Mouse (Mus musculus) CH12.LX (cell line): ENCODE results near the gene Ntn3.

ENCODE experiments used
- CTCF ChIP-seq, 2 experiments: IDR thresholded peaks in 1 of 2; conservative IDR thresholded peaks in 1 of 2; 2 replicates each; pipeline ENCODE4 v1.5.1; 2011 to 2012; ENCODE audit warnings: low read depth in 2 of 2, low read length in 2 of 2, improper control_type of control experiment in 1 of 2, inconsistent platforms in 1 of 2, mild to moderate bottlenecking in 1 of 2, moderate library complexity in 1 of 2
- HCFC1 ChIP-seq: IDR thresholded peaks from 2 replicates; pipeline ENCODE4 v1.6.1; 2012; ENCODE audit warnings: low read depth, mild to moderate bottlenecking, inconsistent platforms, low read length, improper control_type of control experiment
- RCOR1 ChIP-seq: conservative IDR thresholded peaks from 2 replicates; pipeline ENCODE4 v1.6.1; 2012; ENCODE audit warnings: low read depth, mild to moderate bottlenecking, inconsistent platforms, low read length, improper control_type of control experiment
- ZC3H11A ChIP-seq: IDR thresholded peaks from 2 replicates; pipeline ENCODE4 v1.6.1; 2012; ENCODE audit warnings: low read depth, mild to moderate bottlenecking, inconsistent platforms, low read length, improper control_type of control experiment

- TF ChIP-seq HCFC1 (no peak), RCOR1 (no peak), CTCF (conservative IDR thresholded peaks at IDR 0.05 in 1 of 2, IDR thresholded peaks at IDR 0.05 in 1 of 2; ENCODE audit: low read depth in 2 of 2, low read length in 2 of 2) (no peak), ZC3H11A (no peak)
Observed at GRCm38 (mm10) chr17:24203611-24204534, 5.5 kb downstream of the Ntn3 start.
